Mouse (Mus musculus) frontal cortex, adult 2 months (tissue): ENCODE data around the gene Drc3. TPM values are rescaled to one million over a fixed set of nuclear protein-coding genes. Genes with fewer than 3 reads are reported as not detected.

Experiments
- DNase-seq, 2 experiments: peaks; one replicate each; pipeline ENCODE4 v3.0.0; 2022; ENCODE audit warnings: low spot score in 1 of 2; ENCODE audit errors: extremely low spot score in 1 of 2
- polyA plus RNA-seq: library from polyadenylated mRNA; depleted of rRNA; stranded (reverse); fragments of >200 nt; gene quantifications from 2 replicates; pipeline ENCODE4 v1.2.3, GENCODE M21; 2012

Gene Drc3
- polyA plus RNA-seq, 1 experiment: 12.5 TPM

- DNase-seq: no peak
These were observed 19.0 kb upstream of the Drc3 start for GRCm38 (mm10) chr11:60334124-60334523.

- DNase-seq: no peak
These were observed 17.4 kb upstream of the Drc3 start for GRCm38 (mm10) chr11:60335771-60336170.

- DNase-seq: peak in 1 of 2 experiments; percentile 55
These were observed 14.8 kb upstream of the Drc3 start for GRCm38 (mm10) chr11:60338291-60338690.

GRCm38 (mm10) chr11:60339361-60339760 is 13.8 kb upstream of the Drc3 start:
- DNase-seq: no peak

- DNase-seq: no peak
These were observed 7.3 kb upstream of the Drc3 start for GRCm38 (mm10) chr11:60345868-60346267.

- DNase-seq: peak in 1 of 2 experiments; percentile 45
These were observed 6.6 kb upstream of the Drc3 start for GRCm38 (mm10) chr11:60346537-60346936.

- DNase-seq: no peak
These were observed 1.7 kb upstream of the Drc3 start for GRCm38 (mm10) chr11:60351388-60351787.

GRCm38 (mm10) chr11:60351925-60352371 is 1.2 kb upstream of the Drc3 start:
- DNase-seq: peak; percentile 40 to 66

GRCm38 (mm10) chr11:60355952-60356351 is 2.8 kb downstream of the Drc3 start:
- DNase-seq: no peak

GRCm38 (mm10) chr11:60357116-60357515 is 4.0 kb downstream of the Drc3 start:
- DNase-seq: no peak

- DNase-seq: no peak
These were observed 5.4 kb downstream of the Drc3 start for GRCm38 (mm10) chr11:60358548-60358947.

GRCm38 (mm10) chr11:60359138-60359537 is 6.0 kb downstream of the Drc3 start:
- DNase-seq: no peak

- DNase-seq: no peak
These were observed 6.8 kb downstream of the Drc3 start for GRCm38 (mm10) chr11:60359936-60360335.

- no peak for DNase-seq
These were observed 7.6 kb downstream of the Drc3 start for GRCm38 (mm10) chr11:60360631-60361201.

- no peak for DNase-seq
These were observed 13.3 kb downstream of the Drc3 start for GRCm38 (mm10) chr11:60366239-60367019.

GRCm38 (mm10) chr11:60367256-60367655 is 14.1 kb downstream of the Drc3 start:
- no peak for DNase-seq

- DNase-seq: no peak
These were observed 15.8 kb downstream of the Drc3 start for GRCm38 (mm10) chr11:60368909-60369308.

- DNase-seq: no peak
These were observed 16.3 kb downstream of the Drc3 start for GRCm38 (mm10) chr11:60369448-60369847.

- DNase-seq: no peak
These were observed 17.3 kb downstream of the Drc3 start for GRCm38 (mm10) chr11:60370431-60370830.

- DNase-seq: no peak
These were observed 21.4 kb downstream of the Drc3 start for GRCm38 (mm10) chr11:60374481-60374880.

GRCm38 (mm10) chr11:60383518-60383917 is 30.4 kb downstream of the Drc3 start:
- no peak for DNase-seq

GRCm38 (mm10) chr11:60384762-60385421 is 31.8 kb downstream of the Drc3 start:
- peak; percentile 60 to 79 for DNase-seq
